Mouse (Mus musculus): ENCODE measurements around the gene Ltk. TPM values are rescaled to one million over a fixed set of nuclear protein-coding genes. Genes with fewer than 3 reads are reported as not detected.

Ltk gene
- 3.1 and 3.3 TPM in 2 replicates for polyA plus RNA-seq (2014; fragmentation: Nextera tagmentation; extraction: Ambion mirVana)

DNA sequence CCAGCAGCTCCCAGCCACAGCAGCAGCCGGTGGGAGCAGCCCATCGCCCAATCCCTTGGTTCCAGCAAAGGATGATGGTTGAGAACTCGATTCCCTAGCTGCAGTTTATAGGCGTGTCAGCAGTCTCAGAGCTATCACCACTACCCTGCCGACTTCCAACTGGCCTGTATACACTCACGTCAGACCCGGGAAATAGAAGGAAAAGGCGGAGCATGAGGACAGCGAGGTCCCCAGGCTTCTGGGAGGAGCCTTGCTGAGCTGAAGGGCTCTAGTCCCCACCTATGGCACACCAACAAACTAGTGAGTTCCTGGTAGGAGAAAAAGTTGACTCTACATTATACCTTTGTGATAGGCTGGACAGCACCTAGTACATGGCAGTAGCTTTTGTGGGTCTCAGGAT is at the start of gene Ltk:
Gene Ltk (minus strand): TSS at position 181 of the 400 bp plus-strand sequence.
- H3K27me3 ChIP-seq (ENCODE audit: control insufficient read depth, insufficient read depth, low read length): peaks cover 19% of the 10 kb centered on the region
- H3K9me3 ChIP-seq (ENCODE audit: control insufficient read depth, low read depth, low read length): no peaks in the 10 kb centered on the region
- no peak within 1 kb of the TSS for H3K4me3 ChIP-seq (ENCODE audit: low read depth, low read length)
- H3K36me3 ChIP-seq (ENCODE audit: control insufficient read depth, insufficient read depth, low read length): peaks cover 10% of the 10 kb centered on the region; the same call in 1 of the 2 replicates
- H3K27ac ChIP-seq (ENCODE audit: low read length): no peak within 1 kb of the TSS
- H3K9ac ChIP-seq (replicated peaks; ENCODE audit: low read depth, low read length): no peak within 1 kb of the TSS
- H3K4me2 ChIP-seq (replicated peaks; ENCODE audit: low read depth, low read length): no peak within 1 kb of the TSS
- no peak; the same call in 1 of the 2 replicates for ATAC-seq (ENCODE audit: insufficient number of reproducible peaks, insufficient read depth, low FRiP score, low read depth)
- WGBS: 8% methylated on average over 9 of the region's 9 CpGs
- peaks cover 3% of the 10 kb centered on the region; the same call in 1 of the 2 replicates for H3K4me1 ChIP-seq (ENCODE audit: control insufficient read depth, insufficient read depth, low read length)

DNA sequence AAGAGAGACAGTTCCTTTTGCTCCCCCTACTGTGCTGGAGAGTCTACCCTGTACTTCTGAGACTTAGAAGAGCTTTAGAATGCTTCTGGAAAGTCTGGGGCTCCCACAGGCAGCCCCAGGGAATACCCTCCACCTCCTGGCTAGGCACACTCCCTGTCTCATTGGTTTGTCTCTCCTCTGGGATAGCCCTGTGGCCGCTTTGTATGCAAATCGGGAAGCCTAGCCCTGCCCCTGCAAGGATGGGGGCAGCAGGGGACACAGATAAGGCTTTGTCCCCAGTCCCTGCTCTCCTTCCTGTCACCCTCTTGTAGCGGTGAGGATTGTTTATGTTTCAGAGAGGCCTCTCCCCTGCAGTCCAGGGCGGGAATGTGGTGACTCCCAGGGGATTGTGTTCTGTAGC is 48.6 kb upstream of the Ltk start:
- Histone ChIP-seq H3K27ac (ENCODE audit: low read length) (no peak overlapping the region), H3K4me3 (ENCODE audit: low read depth, low read length) (no peak overlapping the region), H3K9ac (replicated peaks; ENCODE audit: low read depth, low read length) (no peak overlapping the region), H3K4me2 (replicated peaks; ENCODE audit: low read depth, low read length) (no peak overlapping the region), H3K9me3 (ENCODE audit: control insufficient read depth, low read depth, low read length) (no peaks in the 10 kb centered on the region), H3K4me1 (ENCODE audit: control insufficient read depth, insufficient read depth, low read length) (peaks cover 8% of the 10 kb centered on the region), H3K27me3 (ENCODE audit: control insufficient read depth, insufficient read depth, low read length) (no peaks in the 10 kb centered on the region), H3K36me3 (ENCODE audit: control insufficient read depth, insufficient read depth, low read length) (peaks cover 36% of the 10 kb centered on the region)
- no peak for ATAC-seq (ENCODE audit: insufficient number of reproducible peaks, insufficient read depth, low FRiP score, low read depth)
- 34% methylated on average over 4 of the region's 4 CpGs for WGBS

DNA sequence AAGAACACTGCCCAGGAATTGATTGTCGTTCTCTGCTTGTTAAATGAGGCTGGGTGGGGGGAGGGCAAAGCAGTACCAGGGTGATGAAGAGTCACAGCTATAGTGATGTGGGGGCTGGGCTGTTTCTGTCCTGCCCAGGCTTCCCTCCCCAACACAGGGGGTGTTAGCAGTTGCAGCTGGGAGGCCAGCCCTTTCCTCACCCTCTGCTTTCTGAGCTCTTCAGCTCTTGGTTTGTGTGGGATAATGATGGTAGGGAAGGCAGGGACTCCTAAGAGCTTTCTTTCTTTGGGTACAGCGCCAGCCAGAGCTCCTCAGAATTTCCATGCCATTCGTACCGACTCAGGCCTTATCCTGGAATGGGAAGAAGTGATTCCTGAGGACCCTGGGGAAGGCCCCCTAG is 48.2 kb upstream of the Ltk start:
- Histone ChIP-seq H3K4me1 (ENCODE audit: control insufficient read depth, insufficient read depth, low read length) (peaks cover 11% of the 10 kb centered on the region), H3K27ac (ENCODE audit: low read length) (no peak overlapping the region), H3K9me3 (ENCODE audit: control insufficient read depth, low read depth, low read length) (no peaks in the 10 kb centered on the region), H3K4me3 (ENCODE audit: low read depth, low read length) (no peak overlapping the region), H3K9ac (replicated peaks; ENCODE audit: low read depth, low read length) (no peak overlapping the region), H3K36me3 (ENCODE audit: control insufficient read depth, insufficient read depth, low read length) (peaks cover 33% of the 10 kb centered on the region), H3K4me2 (replicated peaks; ENCODE audit: low read depth, low read length) (no peak overlapping the region), H3K27me3 (ENCODE audit: control insufficient read depth, insufficient read depth, low read length) (no peaks in the 10 kb centered on the region)
- WGBS: 24% methylated on average over 4 of the region's 4 CpGs
- no peak for ATAC-seq (ENCODE audit: insufficient number of reproducible peaks, insufficient read depth, low FRiP score, low read depth)

DNA sequence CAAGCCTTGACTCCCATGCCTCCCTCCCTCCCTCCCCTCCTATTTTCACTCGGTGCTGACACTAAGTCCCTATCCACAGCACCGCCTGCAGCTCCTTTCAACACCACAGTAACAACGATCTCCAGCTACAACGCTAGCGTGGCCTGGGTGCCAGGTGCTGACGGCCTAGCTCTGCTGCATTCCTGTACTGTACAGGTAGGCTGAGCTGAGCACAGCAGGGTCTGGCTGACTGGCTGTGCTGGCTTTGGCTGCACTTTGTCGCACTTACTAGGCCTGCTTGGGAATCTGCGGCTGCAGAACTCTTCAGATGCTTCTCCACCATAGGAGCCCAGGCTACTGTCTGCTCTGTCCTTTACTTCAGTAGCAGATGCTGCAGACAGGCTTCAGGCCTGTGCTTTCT is 45.3 kb upstream of the Ltk start:
- Histone ChIP-seq H3K36me3 (ENCODE audit: control insufficient read depth, insufficient read depth, low read length) (peaks cover 20% of the 10 kb centered on the region), H3K9me3 (ENCODE audit: control insufficient read depth, low read depth, low read length) (no peaks in the 10 kb centered on the region), H3K4me3 (ENCODE audit: low read depth, low read length) (no peak overlapping the region), H3K27ac (ENCODE audit: low read length) (no peak overlapping the region), H3K9ac (replicated peaks; ENCODE audit: low read depth, low read length) (no peak overlapping the region), H3K27me3 (ENCODE audit: control insufficient read depth, insufficient read depth, low read length) (no peaks in the 10 kb centered on the region), H3K4me2 (replicated peaks; ENCODE audit: low read depth, low read length) (no peak overlapping the region), H3K4me1 (ENCODE audit: control insufficient read depth, insufficient read depth, low read length) (peaks cover 23% of the 10 kb centered on the region)
- WGBS: 60% methylated on average over 8 of the region's 8 CpGs
- no peak for ATAC-seq (ENCODE audit: insufficient number of reproducible peaks, insufficient read depth, low FRiP score, low read depth)

DNA sequence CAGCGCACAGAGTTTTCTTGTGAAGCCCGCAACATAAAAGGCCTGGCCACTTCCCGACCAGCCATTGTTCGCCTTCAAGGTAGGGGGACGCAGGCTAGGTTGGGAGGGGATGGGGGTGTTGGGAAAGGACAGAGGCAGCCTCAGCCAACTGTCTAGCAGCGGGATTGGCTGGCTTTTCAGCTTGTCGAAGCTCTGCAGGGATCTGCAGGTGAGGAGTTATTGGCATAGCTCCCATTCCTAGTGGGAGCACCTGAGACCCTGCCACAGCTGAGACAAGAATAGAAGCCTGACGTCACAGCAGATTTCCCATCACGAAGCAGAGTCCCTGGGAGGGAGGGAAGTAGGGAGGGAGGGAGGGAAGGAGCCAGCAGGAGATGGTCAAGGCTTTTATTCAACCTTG is 44.5 kb upstream of the Ltk start:
- Histone ChIP-seq H3K27ac (ENCODE audit: low read length) (no peak overlapping the region), H3K9ac (replicated peaks; ENCODE audit: low read depth, low read length) (no peak overlapping the region), H3K27me3 (ENCODE audit: control insufficient read depth, insufficient read depth, low read length) (no peaks in the 10 kb centered on the region), H3K4me2 (replicated peaks; ENCODE audit: low read depth, low read length) (no peak overlapping the region), H3K4me1 (ENCODE audit: control insufficient read depth, insufficient read depth, low read length) (peaks cover 29% of the 10 kb centered on the region), H3K4me3 (ENCODE audit: low read depth, low read length) (no peak overlapping the region), H3K36me3 (ENCODE audit: control insufficient read depth, insufficient read depth, low read length) (peaks cover 13% of the 10 kb centered on the region; the same call in 1 of the 2 replicates), H3K9me3 (ENCODE audit: control insufficient read depth, low read depth, low read length) (no peaks in the 10 kb centered on the region)
- no peak for ATAC-seq (ENCODE audit: insufficient number of reproducible peaks, insufficient read depth, low FRiP score, low read depth)
- 57% methylated on average over 9 of the region's 9 CpGs for WGBS

DNA sequence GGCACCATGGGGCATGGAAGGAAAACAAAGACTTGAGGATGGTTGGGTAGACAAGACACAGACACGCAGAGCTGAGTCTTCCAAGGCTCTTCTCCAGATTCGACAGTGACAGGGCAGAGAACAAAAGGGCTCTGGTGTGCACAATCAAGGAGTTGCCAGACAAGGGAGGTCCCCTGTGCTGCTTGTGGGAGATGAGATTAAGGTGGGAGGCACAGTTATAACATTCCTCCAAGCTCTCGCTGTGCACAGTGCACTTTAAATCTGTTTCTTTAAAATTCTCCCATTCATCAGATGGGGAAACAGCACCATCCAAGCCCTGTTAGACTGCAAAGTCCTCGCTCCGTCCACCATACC is 44.0 kb upstream of the Ltk start:
- Histone ChIP-seq H3K9ac (replicated peaks; ENCODE audit: low read depth, low read length) (no peak overlapping the region), H3K27ac (ENCODE audit: low read length) (no peak overlapping the region), H3K36me3 (ENCODE audit: control insufficient read depth, insufficient read depth, low read length) (peaks cover 9% of the 10 kb centered on the region; the same call in 1 of the 2 replicates), H3K4me2 (replicated peaks; ENCODE audit: low read depth, low read length) (no peak overlapping the region), H3K27me3 (ENCODE audit: control insufficient read depth, insufficient read depth, low read length) (no peaks in the 10 kb centered on the region), H3K4me3 (ENCODE audit: low read depth, low read length) (no peak overlapping the region), H3K4me1 (ENCODE audit: control insufficient read depth, insufficient read depth, low read length) (peaks cover 29% of the 10 kb centered on the region), H3K9me3 (ENCODE audit: control insufficient read depth, low read depth, low read length) (no peaks in the 10 kb centered on the region)
- ATAC-seq (ENCODE audit: insufficient number of reproducible peaks, insufficient read depth, low FRiP score, low read depth): no peak
- 56% methylated on average over 5 of the region's 5 CpGs for WGBS

DNA sequence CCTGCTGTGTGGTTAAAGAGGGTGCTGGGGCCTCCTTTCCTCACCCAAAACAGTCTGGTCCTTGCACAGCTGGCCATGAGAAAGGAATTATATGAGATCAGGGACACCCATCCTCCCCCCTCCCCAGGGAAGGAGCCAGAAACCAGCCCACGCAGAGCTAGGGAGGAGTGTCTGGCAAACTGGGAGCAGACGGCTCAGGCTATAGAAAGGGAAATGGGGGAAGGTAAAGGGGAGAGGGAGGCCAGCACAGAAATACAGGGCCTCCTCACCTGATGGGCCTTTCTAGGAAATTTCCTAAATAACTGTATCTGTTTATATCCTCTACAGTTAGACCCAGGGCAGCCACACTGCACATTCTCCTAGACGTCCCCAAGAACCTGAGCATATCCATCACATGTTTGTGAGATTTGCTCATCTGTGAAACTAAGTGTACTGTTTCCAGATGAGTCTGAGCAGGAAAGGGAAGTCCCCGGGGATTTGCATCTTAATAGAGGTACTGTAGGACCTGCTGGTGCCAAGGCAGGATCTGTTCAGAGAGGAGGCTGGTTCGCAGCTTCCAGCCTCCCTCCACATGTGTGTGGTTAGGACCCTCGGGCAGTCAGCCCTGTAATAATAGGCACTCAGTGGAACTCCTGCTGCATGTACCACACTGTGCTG is 43.5 kb upstream of the Ltk start:
- Histone ChIP-seq H3K9me3 (ENCODE audit: control insufficient read depth, low read depth, low read length) (no peaks in the 10 kb centered on the region), H3K4me3 (ENCODE audit: low read depth, low read length) (no peak overlapping the region), H3K36me3 (ENCODE audit: control insufficient read depth, insufficient read depth, low read length) (peaks cover 9% of the 10 kb centered on the region; the same call in 1 of the 2 replicates), H3K4me2 (replicated peaks; ENCODE audit: low read depth, low read length) (0 out of 2 replicates have a peak overlapping the region, but pooled peaks have one; percentile 8), H3K4me1 (ENCODE audit: control insufficient read depth, insufficient read depth, low read length) (peaks cover 27% of the 10 kb centered on the region), H3K27me3 (ENCODE audit: control insufficient read depth, insufficient read depth, low read length) (no peaks in the 10 kb centered on the region), H3K9ac (replicated peaks; ENCODE audit: low read depth, low read length) (no peak overlapping the region), H3K27ac (ENCODE audit: low read length) (no peak overlapping the region)
- ATAC-seq (ENCODE audit: insufficient number of reproducible peaks, insufficient read depth, low FRiP score, low read depth): no peak
- WGBS: 43% methylated on average over 6 of the region's 6 CpGs

DNA sequence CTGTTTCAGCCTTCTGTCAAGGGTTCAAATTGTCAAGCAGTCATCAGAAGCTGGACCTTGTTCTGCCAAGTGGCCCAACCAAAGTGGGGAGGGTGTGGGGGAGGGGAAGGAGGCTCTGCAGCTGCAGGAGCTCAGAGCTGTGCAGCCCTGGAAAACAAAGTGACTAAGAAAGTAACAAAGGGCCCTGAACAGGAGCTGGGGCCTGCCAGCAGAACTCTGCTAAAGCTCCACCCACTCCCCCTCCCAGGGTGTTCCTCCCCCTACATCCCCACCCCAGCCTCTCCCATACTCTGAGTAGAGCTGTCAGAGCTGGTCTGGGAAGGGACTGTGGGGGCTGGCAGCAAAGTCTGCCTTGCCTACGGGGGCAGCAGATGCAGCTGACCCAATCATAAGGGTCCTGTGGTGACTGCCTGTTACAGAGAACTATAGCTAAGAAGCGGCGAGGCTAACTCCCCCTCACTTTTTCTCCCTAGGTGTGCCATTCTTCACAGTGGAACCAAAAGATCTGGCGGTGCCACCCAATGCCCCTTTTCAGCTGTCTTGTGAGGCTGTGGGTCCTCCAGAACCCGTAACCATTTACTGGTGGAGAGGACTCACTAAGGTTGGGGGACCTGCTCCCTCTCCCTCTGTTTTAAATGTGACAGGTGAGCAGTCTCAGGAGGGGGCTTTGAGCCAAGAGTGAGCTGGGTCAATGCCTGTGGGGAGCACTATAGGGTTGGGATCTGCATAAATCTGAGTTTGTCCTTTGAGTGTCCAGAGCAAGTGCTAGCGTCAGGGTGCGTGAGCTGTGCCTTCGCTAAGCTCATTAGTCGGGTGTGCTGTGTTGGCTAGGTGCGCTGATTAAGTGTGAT is 42.8 kb upstream of the Ltk start:
- peaks cover 23% of the 10 kb centered on the region for H3K4me1 ChIP-seq (ENCODE audit: control insufficient read depth, insufficient read depth, low read length)
- H3K4me2 ChIP-seq (replicated peaks; ENCODE audit: low read depth, low read length): 0 out of 2 replicates have a peak overlapping the region, but pooled peaks have one; percentile 8
- H3K9ac ChIP-seq (replicated peaks; ENCODE audit: low read depth, low read length): no peak overlapping the region

More for the DNA sequence above, 42.8 kb upstream of the Ltk start:
- ATAC-seq (ENCODE audit: insufficient number of reproducible peaks, insufficient read depth, low FRiP score, low read depth): peak; percentile 82
- Histone ChIP-seq H3K9me3 (ENCODE audit: control insufficient read depth, low read depth, low read length) (no peaks in the 10 kb centered on the region), H3K4me3 (ENCODE audit: low read depth, low read length) (no peak overlapping the region), H3K27me3 (ENCODE audit: control insufficient read depth, insufficient read depth, low read length) (no peaks in the 10 kb centered on the region), H3K27ac (ENCODE audit: low read length) (peak overlapping the region; percentile 36; the same call in 1 of the 2 replicates), H3K36me3 (ENCODE audit: control insufficient read depth, insufficient read depth, low read length) (peaks cover 6% of the 10 kb centered on the region; the same call in 1 of the 2 replicates)
- WGBS: 51% methylated on average over 10 of the region's 10 CpGs

Measured in stomach, embryonic 14.5 days (tissue).